Mouse (Mus musculus): ENCODE measurements around the gene 4930447C04Rik.

GRCm38 (mm10) chr12:72957829-72958424, 17.4 kb upstream of the 4930447C04Rik start:
- TF ChIP-seq MYOG (IDR thresholded peaks at IDR 0.05; ENCODE audit: control insufficient read depth in 1 of 3, insufficient read depth in 1 of 3, insufficient read length in 2 of 3, low read depth in 2 of 3) (no peak), E2F4 (IDR thresholded peaks at IDR 0.05; ENCODE audit: insufficient read depth) (no peak), MAX (IDR thresholded peaks at IDR 0.05; ENCODE audit: low read depth) (no peak), USF1 (IDR thresholded peaks at IDR 0.05; ENCODE audit: low read depth) (no peak), POLR2A (IDR thresholded peaks at IDR 0.05; ENCODE audit: insufficient read length, low read depth) (no peak), TCF12 (IDR thresholded peaks at IDR 0.05; ENCODE audit: insufficient read depth, poor library complexity, severe bottlenecking) (no peak), MYOD1 (IDR thresholded peaks at IDR 0.05; ENCODE audit: control insufficient read depth in 1 of 3, insufficient read length in 2 of 3, low read depth in 2 of 3) (no peak)

Measured in myocyte (in vitro differentiated cells).